Mouse (Mus musculus) midbrain, embryonic 13.5 days (tissue): ENCODE measurements around the gene Supt3. TPM values are rescaled to one million over a fixed set of nuclear protein-coding genes. Genes with fewer than 3 reads are reported as not detected.

ENCODE experiments used
- ATAC-seq: fragments of 200-750 bp; cut with Nextera tagmentation; 2 replicates; pipeline ENCODE4 v1.8.0; 2017; ENCODE audit warnings: mild to moderate bottlenecking, moderate TSS enrichment, moderate library complexity
- H3K27ac ChIP-seq: fragments of 300-500 bp; sonication (generic); 2 replicates; pipeline ENCODE4 v1.5.1; 2015; ENCODE audit warnings: inconsistent platforms, mild to moderate bottlenecking, moderate library complexity
- H3K27me3 ChIP-seq: fragments of 300-500 bp; sonication (generic); 2 replicates; pipeline ENCODE4 v1.6.1; 2015; ENCODE audit warnings: mild to moderate bottlenecking, inconsistent platforms
- H3K36me3 ChIP-seq: fragments of 300-500 bp; sonication (generic); 2 replicates; pipeline ENCODE4 v1.6.1; 2015; ENCODE audit warnings: mild to moderate bottlenecking, inconsistent platforms
- H3K4me1 ChIP-seq: fragments of 300-500 bp; sonication (generic); replicated peaks from 2 replicates; pipeline ENCODE4 v1.6.1; 2015; ENCODE audit warnings: inconsistent platforms
- H3K4me2 ChIP-seq: fragments of 300-500 bp; sonication (generic); replicated peaks from 2 replicates; pipeline ENCODE4 v1.6.1; 2015; ENCODE audit warnings: moderate library complexity, mild to moderate bottlenecking, inconsistent platforms
- H3K4me3 ChIP-seq: fragments of 300-500 bp; sonication (generic); replicated peaks from 2 replicates; pipeline ENCODE4 v1.5.1; 2015; ENCODE audit warnings: mild to moderate bottlenecking, inconsistent platforms
- H3K9ac ChIP-seq: fragments of 300-500 bp; sonication (generic); replicated peaks from 2 replicates; pipeline ENCODE4 v1.6.1; 2015; ENCODE audit warnings: mild to moderate bottlenecking, inconsistent platforms
- H3K9me3 ChIP-seq: fragments of 300-500 bp; sonication (generic); 2 replicates; pipeline ENCODE4 v1.6.1; 2016; ENCODE audit warnings: mild to moderate bottlenecking, inconsistent platforms
- WGBS: fragments of 180-500 bp; shearing (Covaris S2); methylation state at CpG from one replicate; pipeline ENCODE4 v1.1.7; 2015; 5-methylcytosine and 5-hydroxymethylcytosine counted together
- polyA plus RNA-seq: library from polyadenylated mRNA; unstranded; fragments of >200 nt; fragmentation: Nextera tagmentation; extraction: Ambion mirVana; gene quantifications from 2 replicates; pipeline ENCODE4 v1.2.1, GENCODE M21; 2015

Gene Supt3
- polyA plus RNA-seq, 1 experiment from 2014 or later, result 20.0 TPM

DNA sequence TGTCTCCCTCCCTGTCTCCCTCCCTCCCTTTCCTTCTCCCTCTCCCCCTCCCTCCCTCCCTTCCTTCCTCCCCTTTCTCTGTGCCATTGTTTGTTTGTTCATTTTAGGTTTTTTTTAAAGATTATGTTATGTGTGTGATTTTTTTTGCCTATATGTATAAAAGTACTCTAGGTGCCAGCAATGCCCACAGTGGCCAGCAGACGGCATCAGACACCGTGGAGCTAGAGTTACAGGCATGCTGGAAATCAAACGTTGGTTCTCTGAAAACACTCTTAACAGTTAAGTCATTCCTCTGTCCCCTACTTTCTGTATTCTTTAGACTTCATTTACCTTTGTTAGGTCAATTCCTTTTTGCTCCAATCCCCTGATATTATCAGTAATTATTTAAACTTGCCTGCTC lies 33.2 kb upstream of the Supt3 start:
- Histone ChIP-seq H3K27me3 (peaks cover 23% of the 10 kb centered on the region), H3K4me1 (no peaks in the 10 kb centered on the region), H3K9ac (no peak overlapping the region), H3K36me3 (no peaks in the 10 kb centered on the region), H3K4me2 (no peak overlapping the region), H3K9me3 (no peaks in the 10 kb centered on the region), H3K4me3 (no peak overlapping the region), H3K27ac (no peak overlapping the region)
- no peak for ATAC-seq
- WGBS, result 56% methylated on average over 3 of the region's 3 CpGs

DNA sequence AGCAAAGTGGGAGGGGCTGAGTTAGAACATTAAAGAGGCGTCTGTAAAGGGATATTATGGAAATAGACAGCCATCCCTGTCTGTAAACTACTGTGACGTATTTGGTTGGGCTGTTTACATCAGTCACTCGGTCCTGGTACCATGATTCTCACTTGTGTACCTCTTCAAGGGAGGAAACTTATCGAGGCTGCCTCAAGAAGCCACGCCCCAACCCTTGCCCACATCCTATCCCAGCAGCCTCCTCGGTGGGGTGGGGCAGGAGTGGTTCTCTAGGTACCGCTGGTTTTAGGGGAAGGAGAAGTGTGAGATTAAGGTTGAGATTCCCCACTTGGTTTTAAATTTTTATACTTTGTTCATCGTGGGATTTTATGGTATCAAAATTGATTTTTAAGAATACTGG lies 31.6 kb upstream of the Supt3 start:
- 90% methylated on average over 8 of the region's 8 CpGs for WGBS
- ATAC-seq, result no peak
- no peak overlapping the region for H3K4me3 ChIP-seq

DNA sequence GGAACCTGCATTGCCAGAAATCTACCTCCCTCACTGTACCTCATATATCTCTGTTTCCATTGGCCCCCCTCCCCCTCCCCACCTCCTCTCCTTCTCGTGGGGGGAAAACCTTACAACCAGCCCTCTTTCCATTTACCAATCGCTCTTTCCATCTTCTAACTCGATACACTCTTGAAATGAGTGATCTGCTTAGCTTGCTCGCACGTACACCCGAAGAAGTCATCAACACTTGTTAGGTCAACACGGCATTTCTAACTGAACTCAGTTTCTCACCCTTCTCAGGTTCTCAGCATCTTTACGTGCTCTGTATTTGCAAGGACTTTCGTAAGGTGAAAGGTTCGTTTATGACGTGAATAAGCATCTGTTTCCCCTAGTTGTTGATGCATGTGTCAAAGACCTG lies 10.6 kb upstream of the Supt3 start:
- Histone ChIP-seq H3K9me3 (no peaks in the 10 kb centered on the region), H3K9ac (no peak overlapping the region), H3K36me3 (no peaks in the 10 kb centered on the region), H3K4me2 (no peak overlapping the region), H3K27me3 (no peaks in the 10 kb centered on the region), H3K4me3 (no peak overlapping the region), H3K4me1 (no peaks in the 10 kb centered on the region), H3K27ac (no peak overlapping the region)
- no peak for ATAC-seq
- WGBS, result 91% methylated on average over 11 of the region's 11 CpGs

More for the DNA sequence above, 31.6 kb upstream of the Supt3 start:
- H3K27ac ChIP-seq, result no peak overlapping the region
- H3K9ac ChIP-seq, result no peak overlapping the region
- H3K27me3 ChIP-seq, result peaks cover 7% of the 10 kb centered on the region
- no peak overlapping the region for H3K4me2 ChIP-seq
- H3K9me3 ChIP-seq, result no peaks in the 10 kb centered on the region
- H3K36me3 ChIP-seq, result no peaks in the 10 kb centered on the region
- H3K4me1 ChIP-seq, result no peaks in the 10 kb centered on the region

DNA sequence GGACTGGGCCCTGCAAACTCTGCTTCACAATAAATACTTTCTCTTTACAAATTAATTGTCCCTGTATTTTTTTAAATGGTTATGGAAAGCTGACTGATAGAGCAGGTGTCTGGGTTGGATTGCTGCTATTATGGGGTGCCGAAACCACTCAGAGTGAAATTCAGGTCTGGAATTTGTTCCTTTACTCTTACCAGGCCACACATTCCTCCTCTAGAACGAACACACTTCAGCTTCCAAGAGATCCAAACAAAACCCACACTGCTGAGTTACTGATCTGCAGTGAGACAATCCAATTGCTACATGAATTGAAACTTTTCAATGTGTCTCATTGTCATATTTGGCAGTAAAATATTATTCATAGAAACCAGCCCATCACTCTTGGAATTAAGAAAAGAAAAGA lies 10.0 kb upstream of the Supt3 start:
- Histone ChIP-seq H3K9me3 (no peaks in the 10 kb centered on the region), H3K27me3 (no peaks in the 10 kb centered on the region), H3K4me2 (no peak overlapping the region), H3K9ac (no peak overlapping the region), H3K36me3 (no peaks in the 10 kb centered on the region), H3K27ac (no peak overlapping the region), H3K4me1 (no peaks in the 10 kb centered on the region), H3K4me3 (no peak overlapping the region)
- ATAC-seq, result no peak
- WGBS, result 44% methylated on average over 2 of the region's 2 CpGs

DNA sequence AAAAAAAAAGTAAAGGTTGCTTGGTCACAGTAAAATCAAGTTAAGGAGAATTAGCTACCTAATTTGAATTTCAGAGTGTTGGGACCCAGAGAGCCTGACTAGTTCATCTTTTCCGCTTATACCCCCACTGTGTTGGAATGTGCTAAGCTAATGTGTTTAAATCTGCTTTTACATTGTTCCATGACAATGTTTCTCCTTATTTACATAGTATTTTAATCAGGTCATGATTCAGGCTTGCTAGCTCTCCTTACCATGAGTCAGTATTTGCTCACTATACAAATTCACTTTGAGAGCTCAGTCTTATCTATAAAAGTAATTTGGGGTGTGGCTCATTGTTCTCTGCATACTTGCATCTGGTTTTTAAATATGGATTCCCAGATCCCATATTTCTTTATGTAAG lies 9.6 kb upstream of the Supt3 start:
- no peak for ATAC-seq
- H3K36me3 ChIP-seq, result no peaks in the 10 kb centered on the region
- H3K4me1 ChIP-seq, result no peaks in the 10 kb centered on the region
- H3K9ac ChIP-seq, result no peak overlapping the region
- H3K4me2 ChIP-seq, result no peak overlapping the region
- no peaks in the 10 kb centered on the region for H3K27me3 ChIP-seq
- no peak overlapping the region for H3K4me3 ChIP-seq
- H3K27ac ChIP-seq, result no peak overlapping the region
- no peaks in the 10 kb centered on the region for H3K9me3 ChIP-seq
- 49% methylated on average over 1 of the region's 1 CpGs for WGBS

DNA sequence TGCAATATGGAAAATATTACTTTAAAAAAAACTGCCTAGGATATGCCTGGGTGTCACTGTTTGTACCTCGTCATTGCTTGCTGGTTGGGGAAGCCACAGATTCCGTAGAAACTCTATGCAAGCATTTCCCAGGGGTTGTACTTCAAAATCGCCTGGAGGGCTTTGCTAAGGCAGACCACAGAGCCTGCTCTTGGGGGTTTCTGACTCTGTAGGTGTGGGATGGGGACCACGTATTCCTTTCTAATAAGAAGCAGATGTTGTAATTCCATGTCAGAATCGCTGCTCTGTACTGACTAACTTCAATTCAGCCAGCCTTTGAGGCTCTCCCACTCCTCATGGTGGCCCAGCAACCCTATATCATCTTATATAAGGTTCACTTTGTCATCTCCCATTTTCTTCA lies 8.4 kb upstream of the Supt3 start:
- ATAC-seq, result no peak
- WGBS, result 75% methylated on average over 5 of the region's 5 CpGs
- H3K9ac ChIP-seq, result no peak overlapping the region

DNA sequence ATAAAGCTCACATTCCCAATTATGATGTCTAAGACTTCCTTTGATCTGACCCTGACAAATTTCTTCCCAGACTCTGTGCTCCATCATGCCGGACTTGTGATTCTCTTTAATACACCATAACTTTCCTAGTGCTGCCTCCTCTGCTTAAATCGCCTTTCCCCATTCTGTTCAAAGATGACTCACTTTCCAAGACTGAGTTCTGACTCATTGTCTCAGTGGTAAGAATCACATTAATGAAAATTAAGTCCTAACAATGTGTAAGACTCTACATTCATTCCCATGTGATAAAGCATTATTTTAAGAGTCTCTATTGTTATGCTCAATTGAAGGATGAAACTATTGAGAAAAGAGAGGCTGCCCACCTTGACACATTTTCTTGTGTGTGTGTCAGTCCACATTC lies 6.1 kb upstream of the Supt3 start:
- H3K4me1 ChIP-seq, result no peaks in the 10 kb centered on the region
- H3K36me3 ChIP-seq, result no peaks in the 10 kb centered on the region
- no peak for ATAC-seq
- no peaks in the 10 kb centered on the region for H3K27me3 ChIP-seq
- H3K27ac ChIP-seq, result no peak overlapping the region
- 83% methylated on average over 2 of the region's 2 CpGs for WGBS
- H3K9ac ChIP-seq, result no peak overlapping the region
- no peak overlapping the region for H3K4me2 ChIP-seq
- H3K9me3 ChIP-seq, result no peaks in the 10 kb centered on the region
- H3K4me3 ChIP-seq, result no peak overlapping the region

More for the DNA sequence above, 8.4 kb upstream of the Supt3 start:
- no peak overlapping the region for H3K27ac ChIP-seq
- no peaks in the 10 kb centered on the region for H3K36me3 ChIP-seq
- H3K27me3 ChIP-seq, result no peaks in the 10 kb centered on the region
- H3K9me3 ChIP-seq, result no peaks in the 10 kb centered on the region
- H3K4me2 ChIP-seq, result no peak overlapping the region
- H3K4me1 ChIP-seq, result no peaks in the 10 kb centered on the region
- no peak overlapping the region for H3K4me3 ChIP-seq

DNA sequence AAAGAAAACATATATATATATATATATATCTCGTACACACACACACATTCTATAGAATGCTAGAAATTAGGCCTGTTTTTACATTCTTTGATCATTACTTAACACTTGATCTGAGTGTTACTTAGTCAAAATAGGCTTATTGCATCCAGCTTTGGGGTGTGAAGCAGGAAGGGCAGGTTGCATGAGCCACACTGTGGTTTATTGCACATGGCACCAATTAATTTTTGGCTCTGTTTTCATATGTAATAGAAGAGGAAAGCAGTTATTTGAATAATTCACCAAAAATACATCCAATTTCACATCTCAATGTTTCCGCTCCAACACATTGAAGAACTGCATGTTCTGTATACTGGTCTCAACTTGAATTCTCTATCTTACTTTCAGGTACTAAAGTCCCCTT lies 4.4 kb upstream of the Supt3 start:
- Histone ChIP-seq H3K27ac (no peak overlapping the region), H3K36me3 (no peaks in the 10 kb centered on the region), H3K4me1 (no peaks in the 10 kb centered on the region), H3K9me3 (no peaks in the 10 kb centered on the region), H3K9ac (no peak overlapping the region), H3K4me2 (no peak overlapping the region), H3K27me3 (no peaks in the 10 kb centered on the region), H3K4me3 (no peak overlapping the region)
- ATAC-seq, result no peak
- 85% methylated on average over 2 of the region's 2 CpGs for WGBS

DNA sequence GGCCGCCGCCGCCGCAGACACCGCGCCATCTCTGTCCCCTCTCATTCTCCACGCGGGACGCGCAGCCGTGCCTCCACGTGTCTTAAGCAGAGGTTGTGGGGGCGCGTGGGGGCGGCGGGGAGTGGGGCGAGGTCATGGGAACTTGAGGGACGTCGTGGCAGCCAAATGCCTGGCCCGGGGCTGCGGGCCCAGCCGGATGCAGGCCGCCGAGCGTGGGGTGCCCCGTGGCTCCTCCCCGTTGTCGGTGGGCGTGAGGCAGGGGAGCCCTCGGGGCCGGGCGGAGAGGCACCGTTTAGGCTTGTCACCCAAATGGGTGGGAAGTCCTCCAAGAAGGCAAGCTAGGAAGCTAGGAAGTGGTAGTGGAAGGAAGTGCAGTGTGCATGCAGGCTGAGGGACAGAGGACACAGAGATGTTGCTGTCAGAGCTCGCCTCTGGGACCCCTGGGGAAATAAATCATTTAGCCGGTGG lies 419 bp downstream of the Supt3 start:
- WGBS, result 0% methylated on average over 35 of the region's 35 CpGs
- Histone ChIP-seq H3K4me3 (peak overlapping the region; percentile 77), H3K4me2 (peak overlapping the region; percentile 67), H3K9ac (peak overlapping the region; percentile 87), H3K27ac (peak overlapping the region; percentile 75), H3K9me3 (no peaks in the 10 kb centered on the region), H3K4me1 (peaks cover 8% of the 10 kb centered on the region), H3K36me3 (no peaks in the 10 kb centered on the region), H3K27me3 (no peaks in the 10 kb centered on the region)
- ATAC-seq, result peak; percentile 89

DNA sequence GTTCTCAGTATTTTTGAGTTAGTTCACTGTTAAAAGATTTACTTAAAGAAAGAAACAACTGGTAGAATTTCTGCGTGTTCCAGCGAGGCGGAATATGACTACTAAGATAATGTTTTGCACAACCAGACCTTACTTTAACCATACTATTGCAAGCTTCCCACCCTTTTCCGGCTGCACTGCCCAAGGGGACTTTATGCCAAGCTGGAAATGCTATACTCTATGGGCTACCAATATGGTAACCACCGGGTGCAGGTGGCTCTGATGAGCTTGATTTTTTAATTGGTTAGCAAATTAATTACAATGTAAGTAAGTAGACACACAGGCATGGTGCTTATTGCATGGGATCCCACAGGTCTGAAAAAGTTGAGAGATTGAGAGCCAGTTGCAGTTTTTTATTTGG lies 1.2 kb downstream of the Supt3 start:
- ATAC-seq, result no peak
- no peaks in the 10 kb centered on the region for H3K36me3 ChIP-seq
- H3K9ac ChIP-seq, result peak overlapping the region; percentile 87; the same call in 1 of the 2 replicates
- H3K4me3 ChIP-seq, result peak overlapping the region; percentile 77
- no peak overlapping the region for H3K27ac ChIP-seq
- peak overlapping the region; percentile 67 for H3K4me2 ChIP-seq
- H3K9me3 ChIP-seq, result no peaks in the 10 kb centered on the region
- H3K27me3 ChIP-seq, result no peaks in the 10 kb centered on the region
- WGBS, result 63% methylated on average over 5 of the region's 5 CpGs
- H3K4me1 ChIP-seq, result peaks cover 8% of the 10 kb centered on the region

DNA sequence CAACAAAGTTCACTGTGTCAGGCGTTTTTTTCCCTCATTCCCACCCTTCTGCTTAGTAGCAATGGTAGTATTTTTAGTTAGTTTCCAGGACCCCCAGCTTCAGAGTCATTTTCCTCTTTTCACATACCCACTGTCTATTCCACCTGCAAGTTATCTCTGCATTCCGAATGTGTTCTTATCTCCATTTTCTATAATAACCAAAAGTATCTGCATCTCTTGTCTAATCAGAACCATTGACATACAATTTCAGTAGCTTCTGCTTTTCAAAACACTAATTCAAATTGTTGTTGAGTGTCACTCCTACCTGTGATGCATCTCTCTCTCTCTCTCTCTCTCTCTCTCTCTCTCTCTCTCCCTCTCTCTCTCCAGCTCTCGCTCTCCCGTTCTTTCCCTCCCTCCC lies 3.4 kb downstream of the Supt3 start:
- 67% methylated on average over 4 of the region's 4 CpGs for WGBS
- ATAC-seq, result no peak

DNA sequence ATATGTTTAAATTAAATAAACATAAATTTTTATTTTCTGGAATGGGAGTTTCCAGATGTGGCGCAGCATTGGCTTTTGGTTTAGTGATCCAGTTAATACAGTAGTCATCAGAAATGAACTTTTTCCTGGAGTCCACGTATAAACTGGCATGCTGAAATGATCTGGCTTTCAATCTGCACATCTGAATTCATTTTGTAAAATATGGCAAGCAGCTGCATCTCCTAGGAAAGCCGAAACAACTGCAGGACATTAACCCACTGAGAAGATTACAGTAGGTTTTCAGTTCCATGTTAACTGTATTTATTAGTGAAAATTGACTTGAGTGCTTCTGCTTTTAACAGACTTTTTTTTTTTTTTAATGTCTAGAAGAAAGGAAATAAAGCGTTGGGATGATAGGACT lies 5.4 kb downstream of the Supt3 start:
- WGBS, result 92% methylated on average over 4 of the region's 4 CpGs
- Histone ChIP-seq H3K36me3 (no peaks in the 10 kb centered on the region), H3K4me3 (no peak overlapping the region), H3K4me2 (no peak overlapping the region), H3K9ac (no peak overlapping the region), H3K9me3 (no peaks in the 10 kb centered on the region), H3K27me3 (no peaks in the 10 kb centered on the region), H3K27ac (no peak overlapping the region), H3K4me1 (peaks cover 8% of the 10 kb centered on the region)
- ATAC-seq, result no peak

More for the DNA sequence above, 3.4 kb downstream of the Supt3 start:
- Histone ChIP-seq H3K4me1 (peaks cover 8% of the 10 kb centered on the region), H3K27me3 (no peaks in the 10 kb centered on the region), H3K9ac (no peak overlapping the region), H3K4me2 (no peak overlapping the region), H3K27ac (no peak overlapping the region), H3K36me3 (no peaks in the 10 kb centered on the region), H3K9me3 (no peaks in the 10 kb centered on the region), H3K4me3 (no peak overlapping the region)

DNA sequence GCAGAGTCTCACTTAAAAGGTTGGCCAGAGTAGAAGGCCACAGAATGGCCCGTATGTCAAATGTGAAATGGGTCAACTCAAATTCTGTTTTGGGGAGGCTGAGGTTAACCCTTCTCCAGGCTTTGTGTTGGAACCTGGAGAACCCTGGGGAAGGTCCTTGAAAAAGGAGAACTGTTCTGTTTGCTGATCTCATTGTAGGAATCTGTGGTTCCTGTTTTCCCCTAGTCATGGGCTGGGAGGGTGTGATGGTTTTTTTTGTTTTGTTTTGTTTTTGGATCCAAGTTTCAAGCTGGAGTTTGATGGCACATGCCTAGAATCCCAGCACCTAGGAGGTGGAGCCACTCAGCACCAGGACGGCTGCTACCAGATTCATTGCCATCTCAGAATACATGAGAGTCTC lies 6.2 kb downstream of the Supt3 start:
- Histone ChIP-seq H3K9me3 (no peaks in the 10 kb centered on the region), H3K4me3 (no peak overlapping the region), H3K4me2 (no peak overlapping the region), H3K27me3 (no peaks in the 10 kb centered on the region), H3K9ac (no peak overlapping the region), H3K4me1 (peaks cover 3% of the 10 kb centered on the region), H3K27ac (no peak overlapping the region), H3K36me3 (no peaks in the 10 kb centered on the region)
- no peak for ATAC-seq
- WGBS, result 82% methylated on average over 2 of the region's 2 CpGs
